Mouse (Mus musculus) MN1 (cell line): ENCODE results near the gene Slc5a1.

Experiments
- DNase-seq: peaks from one replicate; pipeline ENCODE4 v3.0.0-alpha.2; 2016; ENCODE audit warnings: low spot score

Gene Slc5a1

GRCm38 (mm10) chr5:33193567-33193966, 89.5 kb downstream of the Slc5a1 start:
- peak; percentile 37 for DNase-seq

GRCm38 (mm10) chr5:33195246-33195852, 91.3 kb downstream of the Slc5a1 start:
- DNase-seq, result peak; percentile 4

GRCm38 (mm10) chr5:33200071-33200470, 96.1 kb downstream of the Slc5a1 start:
- no peak for DNase-seq

GRCm38 (mm10) chr5:33201697-33202096, 97.7 kb downstream of the Slc5a1 start:
- peak; percentile 44 for DNase-seq

GRCm38 (mm10) chr5:33202516-33203170, 98.6 kb downstream of the Slc5a1 start:
- no peak for DNase-seq

GRCm38 (mm10) chr5:33203171-33203565, 99.1 kb downstream of the Slc5a1 start:
- no peak for DNase-seq

- peak; percentile 87 for DNase-seq
Observed at GRCm38 (mm10) chr5:33203691-33204242, 99.7 kb downstream of the Slc5a1 start.

- no peak for DNase-seq
Observed at GRCm38 (mm10) chr5:33204284-33204683, 100.3 kb downstream of the Slc5a1 start.

- no peak for DNase-seq
Observed at GRCm38 (mm10) chr5:33206328-33206727, 102.3 kb downstream of the Slc5a1 start.

GRCm38 (mm10) chr5:33207136-33207535, 103.1 kb downstream of the Slc5a1 start:
- DNase-seq, result no peak

- no peak for DNase-seq
Observed at GRCm38 (mm10) chr5:33208533-33209245, 104.7 kb downstream of the Slc5a1 start.

GRCm38 (mm10) chr5:33210515-33210914, 106.5 kb downstream of the Slc5a1 start:
- DNase-seq, result no peak

GRCm38 (mm10) chr5:33211254-33211653, 107.2 kb downstream of the Slc5a1 start:
- no peak for DNase-seq
